Mouse (Mus musculus): Measurements from ENCODE around the gene Mgrn1.

- TF ChIP-seq CTCF (IDR thresholded peaks at IDR 0.05; ENCODE audit: borderline replicate concordance, control insufficient read depth, extremely low read depth, insufficient read depth, low read length, poor library complexity) (no peak), POLR2A (IDR thresholded peaks at IDR 0.05; ENCODE audit: control insufficient read depth, extremely low read depth, insufficient read depth, low read length, poor library complexity) (no peak)
Observed at GRCm38 (mm10) chr16:4968426-4968825, 82.4 kb downstream of the Mgrn1 start.
